In genomic region chr6:39274774-39275502, GRCm38 (mm10) we compare ENCODE assay signal across 16 mouse cellular contexts.
DNase-seq lines count a peak whose midpoint lies in the region; ATAC-seq and TF ChIP-seq lines count a peak whose summit lies in the region.
"Had no signal": no experiment of that assay in that cellular context is flagged by ENCODE, and none has a peak within 500 bp of the region (broad histone marks: within the 10 kb centered on the region; RNA-seq: fewer than 3 reads in every experiment).

No protein-coding gene starts in this region.

- no peak overlapping the region for H3K4me2 ChIP-seq in heart, embryonic 12.5 days
- H3K4me2 ChIP-seq in stomach, postnatal 0 days (replicated peaks; ENCODE audit: low read depth): no peak overlapping the region
- H3K4me2 ChIP-seq: embryonic facial prominence, embryonic 12.5 days; kidney, embryonic 15.5 days; limb, embryonic 12.5 days had no signal

- H3K4me1 ChIP-seq in heart, embryonic 12.5 days (replicated peaks): no peaks in the 10 kb centered on the region
- H3K4me1 ChIP-seq in bone marrow, adult 2 months (ENCODE audit: control insufficient read depth, insufficient read depth, low read length): peaks cover 9% of the 10 kb centered on the region
- H3K4me1 ChIP-seq in stomach, postnatal 0 days (replicated peaks; ENCODE audit: control insufficient read depth, insufficient read depth): no peaks in the 10 kb centered on the region
- H3K4me1 ChIP-seq: embryonic facial prominence, embryonic 12.5 days; kidney, embryonic 15.5 days; limb, embryonic 12.5 days had no signal

- H3K36me3 ChIP-seq in heart, embryonic 12.5 days: no peaks in the 10 kb centered on the region
- H3K36me3 ChIP-seq in stomach, postnatal 0 days (ENCODE audit: control insufficient read depth, insufficient read depth, low read length): no peaks in the 10 kb centered on the region
- H3K36me3 ChIP-seq: embryonic facial prominence, embryonic 12.5 days; kidney, embryonic 15.5 days; limb, embryonic 12.5 days had no signal

- 82% methylated on average over 12 of the region's 12 CpGs for WGBS in heart, embryonic 12.5 days
- WGBS in bone marrow, adult 2 months: 60% methylated on average over 12 of the region's 12 CpGs
- WGBS in stomach, postnatal 0 days: 65% methylated on average over 12 of the region's 12 CpGs

- no peak overlapping the region for H3K4me3 ChIP-seq in heart, embryonic 12.5 days
- no peak overlapping the region for H3K4me3 ChIP-seq in bone marrow, adult 2 months (replicated peaks; ENCODE audit: control insufficient read depth, low read depth, low read length)
- H3K4me3 ChIP-seq in stomach, postnatal 0 days (ENCODE audit: low read depth, low read length): no peak overlapping the region
- H3K4me3 ChIP-seq: embryonic facial prominence, embryonic 12.5 days; kidney, embryonic 15.5 days; limb, embryonic 12.5 days had no signal

- no peaks in the 10 kb centered on the region for H3K27me3 ChIP-seq in heart, embryonic 12.5 days (replicated peaks)
- H3K27me3 ChIP-seq in stomach, postnatal 0 days (ENCODE audit: control insufficient read depth, insufficient read depth, low read length): no peaks in the 10 kb centered on the region
- H3K27me3 ChIP-seq: CH12.LX; embryonic facial prominence, embryonic 12.5 days; kidney, embryonic 15.5 days; limb, embryonic 12.5 days had no signal

- ATAC-seq in heart, embryonic 12.5 days (ENCODE audit: insufficient number of reproducible peaks, low FRiP score): no peak
- no peak for ATAC-seq in stomach, postnatal 0 days (ENCODE audit: low FRiP score, low TSS enrichment)
- ATAC-seq: forebrain, embryonic 16.5 days had no signal

- peak; percentile 27 for DNase-seq in heart, postnatal 4 days
- peak; percentile 74 for DNase-seq in 416B (ENCODE audit: low read depth)
- DNase-seq in lung, postnatal 36 days: peak; percentile 73
- DNase-seq in Muller cell, postnatal 12 days (ENCODE audit: inconsistent ontology term): no peak
- no peak for DNase-seq in left cerebral cortex, adult 18-20 months (ENCODE audit: low spot score in 2 of 2)
- no peak for DNase-seq in stomach, postnatal 0 days (ENCODE audit: low spot score)
- DNase-seq: cerebellum, adult 11-12 months; heart, adult 11 months; right cerebral cortex, postnatal 25 days had no signal

- no peak for TF ChIP-seq CTCF in bone marrow, adult 2 months (IDR thresholded peaks at IDR 0.05; ENCODE audit: control insufficient read depth, insufficient read depth, low read length)
- TF ChIP-seq CTCF in stomach, postnatal 0 days (IDR thresholded peaks at IDR 0.05; ENCODE audit: low read depth): no peak

- no peak overlapping the region for H3K27ac ChIP-seq in heart, embryonic 12.5 days (ENCODE audit: poor library complexity, severe bottlenecking)
- H3K27ac ChIP-seq in bone marrow, adult 2 months (ENCODE audit: control insufficient read depth, insufficient read depth, low read depth, low read length, poor library complexity): peak overlapping the region; percentile 75; the same call in 1 of the 2 replicates
- H3K27ac ChIP-seq in stomach, postnatal 0 days (replicated peaks): no peak overlapping the region
- H3K27ac ChIP-seq: embryonic facial prominence, embryonic 12.5 days; kidney, embryonic 15.5 days; limb, embryonic 12.5 days had no signal

- H3K9me3 ChIP-seq in heart, embryonic 12.5 days (replicated peaks): peaks cover 7% of the 10 kb centered on the region
- no peaks in the 10 kb centered on the region for H3K9me3 ChIP-seq in stomach, postnatal 0 days (ENCODE audit: control insufficient read depth, low read length)
- H3K9me3 ChIP-seq: embryonic facial prominence, embryonic 12.5 days; kidney, embryonic 15.5 days; limb, embryonic 12.5 days had no signal

- H3K9ac ChIP-seq in heart, embryonic 12.5 days: no peak overlapping the region
- no peak overlapping the region for H3K9ac ChIP-seq in stomach, postnatal 0 days (ENCODE audit: low read length)
- H3K9ac ChIP-seq: embryonic facial prominence, embryonic 12.5 days; kidney, embryonic 15.5 days; limb, embryonic 12.5 days had no signal

- no peak for TF ChIP-seq POLR2A in bone marrow, adult 2 months (IDR thresholded peaks at IDR 0.05; ENCODE audit: borderline replicate concordance, control insufficient read depth, low read depth, low read length)

- TF ChIP-seq EP300 in stomach, postnatal 0 days (optimal IDR thresholded peaks at IDR 0.05): no peak

Comparison
In these comparisons a context has a peak if more than half of its experiments do, and no peak if none do; other contexts are left out.
1. DNase-seq: peak in heart, postnatal 4 days (single experiment), 416B (single experiment) and lung, postnatal 36 days (single experiment); none in Muller cell, postnatal 12 days (single experiment), left cerebral cortex, adult 18-20 months (0 of 2) and stomach, postnatal 0 days (single experiment).